ENCODE assay signal across 10 mouse cellular contexts in the genomic region with DNA sequence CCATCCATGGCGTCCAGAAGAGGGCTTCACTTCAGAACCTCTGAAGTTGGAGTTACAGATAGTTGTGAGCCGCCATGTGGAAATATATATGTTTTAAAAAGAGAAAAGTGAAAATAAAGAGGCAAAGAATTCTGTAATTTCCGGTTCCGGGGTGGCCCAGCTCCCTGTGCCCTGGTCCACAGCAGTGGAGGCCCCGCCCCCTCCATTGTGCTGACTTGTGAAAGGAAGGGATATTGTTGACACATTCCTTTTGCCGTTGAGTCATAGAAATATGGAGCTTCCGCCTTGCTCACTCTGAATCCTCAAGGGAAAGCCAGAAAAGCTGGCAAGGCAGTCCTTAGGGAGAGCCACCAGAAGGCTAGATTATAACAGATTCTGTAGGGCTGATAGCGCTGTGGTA. TPM values are rescaled to one million over a fixed set of nuclear protein-coding genes. Genes with fewer than 3 reads are reported as not detected.
DNase-seq lines count a peak whose midpoint lies in the region; ATAC-seq lines count a peak whose summit lies in the region.
"Had no signal": no experiment of that assay in that cellular context is flagged by ENCODE, and none has a peak within 500 bp of the region (broad histone marks: within the 10 kb centered on the region; RNA-seq: fewer than 3 reads in every experiment).

No protein-coding gene starts in this region.

- H3K4me2 ChIP-seq in embryonic facial prominence, embryonic 14.5 days (ENCODE audit: low read depth, low read length), result no peak overlapping the region

- peak; percentile 29 for DNase-seq in embryonic facial prominence, embryonic 14.5 days (ENCODE audit: low spot score)
- no peak for DNase-seq in embryonic facial prominence, embryonic 10.5 days (ENCODE audit: low spot score)
- DNase-seq in urinary bladder, adult 18-20 months (ENCODE audit: low spot score in 2 of 2), result peak; percentile 37 to 62
- DNase-seq in urinary bladder, postnatal 10 days (ENCODE audit: low spot score), result no peak
- DNase-seq in lung, postnatal 14 days, result peak; percentile 69
- peak; percentile 25 for DNase-seq in yolk sac, embryonic 10.5 days (ENCODE audit: low spot score)
- DNase-seq in natural killer cell, adult 2 months (ENCODE audit: low spot score in 2 of 2), result no peak
- DNase-seq in embryo, embryonic 11 days, result no peak
- DNase-seq: cerebellum, postnatal 14 days had no signal

- H3K9ac ChIP-seq in embryonic facial prominence, embryonic 14.5 days (ENCODE audit: low read depth, low read length), result no peak overlapping the region

- WGBS in embryonic facial prominence, embryonic 14.5 days, result 82% methylated on average over 8 of the region's 8 CpGs
- 83% methylated on average over 8 of the region's 8 CpGs for WGBS in embryonic facial prominence, embryonic 10.5 days

- H3K9me3 ChIP-seq in embryonic facial prominence, embryonic 14.5 days (ENCODE audit: control insufficient read depth, low read length), result no peaks in the 10 kb centered on the region
- H3K9me3 ChIP-seq in embryonic facial prominence, embryonic 10.5 days, result no peaks in the 10 kb centered on the region

- no peak overlapping the region for H3K4me3 ChIP-seq in embryonic facial prominence, embryonic 14.5 days (ENCODE audit: low read depth, low read length)
- no peak overlapping the region for H3K4me3 ChIP-seq in embryonic facial prominence, embryonic 10.5 days

- no peak for ATAC-seq in embryonic facial prominence, embryonic 14.5 days (ENCODE audit: low read depth)
- ATAC-seq: forebrain, embryonic 16.5 days had no signal

- H3K4me1 ChIP-seq in embryonic facial prominence, embryonic 14.5 days (ENCODE audit: control insufficient read depth, insufficient read depth, low read length), result no peaks in the 10 kb centered on the region
- no peaks in the 10 kb centered on the region for H3K4me1 ChIP-seq in embryonic facial prominence, embryonic 10.5 days

- no peaks in the 10 kb centered on the region for H3K36me3 ChIP-seq in embryonic facial prominence, embryonic 14.5 days (ENCODE audit: control insufficient read depth, insufficient read depth, low read length)
- H3K36me3 ChIP-seq in embryonic facial prominence, embryonic 10.5 days (replicated peaks), result no peaks in the 10 kb centered on the region

- no peaks in the 10 kb centered on the region for H3K27me3 ChIP-seq in embryonic facial prominence, embryonic 14.5 days (replicated peaks; ENCODE audit: control insufficient read depth, insufficient read depth, low read length)
- H3K27me3 ChIP-seq in embryonic facial prominence, embryonic 10.5 days (replicated peaks; ENCODE audit: low read depth, poor library complexity, severe bottlenecking), result no peaks in the 10 kb centered on the region

- no peak overlapping the region for H3K27ac ChIP-seq in embryonic facial prominence, embryonic 14.5 days (replicated peaks; ENCODE audit: low read depth, low read length)
- H3K27ac ChIP-seq in embryonic facial prominence, embryonic 10.5 days (replicated peaks), result no peak overlapping the region

RNA-seq across cellular contexts. Expression of a gene that starts 9.5 kb away (rescaled TPM):
- 0.13 and 0.35 TPM in 2 replicates for polyA plus RNA-seq in embryonic facial prominence, embryonic 14.5 days (2014; fragmentation: Nextera tagmentation; extraction: Ambion mirVana)
- not detected in 2 replicates for polyA plus RNA-seq in embryonic facial prominence, embryonic 10.5 days (2016; fragmentation: Nextera tagmentation; extraction: Ambion mirVana)
- polyA plus RNA-seq: forebrain, embryonic 16.5 days had no signal

RNA-seq across cellular contexts. Expression of a gene that starts 52.5 kb away (rescaled TPM):
- polyA plus RNA-seq in embryonic facial prominence, embryonic 14.5 days (2014; fragmentation: Nextera tagmentation; extraction: Ambion mirVana), result 16.1 and 18.2 TPM in 2 replicates
- 21.8 and 23.5 TPM in 2 replicates for polyA plus RNA-seq in embryonic facial prominence, embryonic 10.5 days (2016; fragmentation: Nextera tagmentation; extraction: Ambion mirVana)

Comparison
In these comparisons a context has a peak if more than half of its experiments do, and no peak if none do; other contexts are left out.
1. DNase-seq: peak in embryonic facial prominence, embryonic 14.5 days (single experiment), urinary bladder, adult 18-20 months (2 of 2), lung, postnatal 14 days (single experiment) and yolk sac, embryonic 10.5 days (single experiment); none in embryonic facial prominence, embryonic 10.5 days (single experiment), urinary bladder, postnatal 10 days (single experiment), natural killer cell, adult 2 months (0 of 2) and embryo, embryonic 11 days (single experiment).